Mouse (Mus musculus) embryonic facial prominence, embryonic 10.5 days (tissue): ENCODE data around the gene Gm17545. TPM values are rescaled to one million over a fixed set of nuclear protein-coding genes. Genes with fewer than 3 reads are reported as not detected.
"Not testable (repeated sequence)": the region's sequence is repeated elsewhere in the genome, so short reads cannot be mapped to it uniquely, and the experiment has no call there.

Experiments
- DNase-seq: peaks from one replicate; pipeline ENCODE4 v3.0.0-alpha.2; 2017; ENCODE audit warnings: low spot score
- H3K27ac ChIP-seq: fragments of 300-500 bp; sonication (generic); replicated peaks from 2 replicates; pipeline ENCODE4 v1.5.1; 2016; ENCODE audit warnings: mild to moderate bottlenecking
- H3K27me3 ChIP-seq: fragments of 300-500 bp; sonication (generic); replicated peaks from 2 replicates; pipeline ENCODE4 v1.6.1; 2016; ENCODE audit warnings: low read depth, mild to moderate bottlenecking; ENCODE audit not compliant: poor library complexity, severe bottlenecking
- H3K36me3 ChIP-seq: fragments of 300-500 bp; sonication (generic); replicated peaks from 2 replicates; pipeline ENCODE4 v1.6.1; 2016; ENCODE audit warnings: mild to moderate bottlenecking, moderate library complexity
- H3K4me1 ChIP-seq: fragments of 300-500 bp; sonication (generic); 2 replicates; pipeline ENCODE4 v1.6.1; 2016
- H3K4me3 ChIP-seq: fragments of 300-500 bp; sonication (generic); 2 replicates; pipeline ENCODE4 v1.5.1; 2016; ENCODE audit warnings: mild to moderate bottlenecking, moderate library complexity
- H3K9me3 ChIP-seq: fragments of 300-500 bp; sonication (generic); 2 replicates; pipeline ENCODE4 v1.6.1; 2016; ENCODE audit warnings: mild to moderate bottlenecking
- WGBS: fragments of 180-500 bp; shearing (Covaris S2); methylation state at CpG from one replicate; pipeline ENCODE4 v1.1.7; 2016; 5-methylcytosine and 5-hydroxymethylcytosine counted together
- polyA plus RNA-seq: library from polyadenylated mRNA; unstranded; fragments of >200 nt; fragmentation: Nextera tagmentation; extraction: Ambion mirVana; gene quantifications from 2 replicates; pipeline ENCODE4 v1.2.1, GENCODE M21; 2016

Gene Gm17545
- not detected in 2 replicates for polyA plus RNA-seq

DNA sequence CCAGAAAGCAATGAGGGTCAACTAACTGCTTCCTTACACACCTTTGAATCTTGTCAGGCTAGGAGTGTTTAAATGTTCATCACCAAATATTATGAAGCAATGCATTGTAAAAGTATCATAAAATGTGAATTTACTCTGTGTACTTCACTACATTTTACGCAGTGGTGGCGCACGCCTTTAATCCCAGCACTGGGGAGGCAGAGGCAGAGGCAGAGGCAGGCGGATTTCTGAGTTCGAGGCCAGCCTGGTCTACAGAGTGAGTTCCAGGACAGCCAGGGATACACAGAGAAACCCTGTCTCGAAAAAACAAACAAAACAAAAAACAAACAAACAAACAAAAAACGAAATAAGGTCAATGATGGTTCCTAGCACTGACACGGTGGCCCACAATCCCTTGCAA lies at the start of gene Gm17545:
TSS of gene Gm17545 (plus strand) at position 301 of the 400 bp plus-strand sequence.
- H3K4me3 ChIP-seq, H3K9me3 ChIP-seq, H3K27me3 ChIP-seq, DNase-seq, H3K4me1 ChIP-seq, H3K27ac ChIP-seq: not testable (repeated sequence)
- WGBS: 90% methylated on average over 8 of the region's 8 CpGs
- peaks cover 96% of the 10 kb centered on the region for H3K36me3 ChIP-seq

DNA sequence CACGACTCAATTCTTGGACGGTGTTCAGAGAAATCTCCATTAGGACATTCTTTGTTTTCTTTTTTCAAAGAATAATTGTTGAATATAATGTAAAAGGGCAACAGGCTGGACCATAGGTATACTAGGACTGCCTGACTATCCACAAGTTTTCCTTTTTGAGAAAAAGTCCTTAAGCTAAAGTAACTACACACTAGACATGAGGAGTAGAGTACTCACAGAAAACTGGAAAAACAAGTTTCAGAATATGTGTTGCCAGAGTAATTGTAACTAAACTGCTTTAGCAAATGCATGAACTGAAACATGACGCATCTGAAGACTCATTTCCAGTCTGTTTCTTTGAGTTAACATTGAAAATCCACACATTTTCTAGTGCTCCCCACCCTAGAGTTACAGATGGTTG lies 48.7 kb upstream of the Gm17545 start:
- no peaks in the 10 kb centered on the region for H3K36me3 ChIP-seq
- DNase-seq: no peak
- H3K9me3 ChIP-seq: no peaks in the 10 kb centered on the region
- no peaks in the 10 kb centered on the region for H3K27me3 ChIP-seq
- no peak overlapping the region for H3K4me3 ChIP-seq
- no peak overlapping the region for H3K27ac ChIP-seq
- no peaks in the 10 kb centered on the region for H3K4me1 ChIP-seq
- 78% methylated on average over 3 of the region's 3 CpGs for WGBS

DNA sequence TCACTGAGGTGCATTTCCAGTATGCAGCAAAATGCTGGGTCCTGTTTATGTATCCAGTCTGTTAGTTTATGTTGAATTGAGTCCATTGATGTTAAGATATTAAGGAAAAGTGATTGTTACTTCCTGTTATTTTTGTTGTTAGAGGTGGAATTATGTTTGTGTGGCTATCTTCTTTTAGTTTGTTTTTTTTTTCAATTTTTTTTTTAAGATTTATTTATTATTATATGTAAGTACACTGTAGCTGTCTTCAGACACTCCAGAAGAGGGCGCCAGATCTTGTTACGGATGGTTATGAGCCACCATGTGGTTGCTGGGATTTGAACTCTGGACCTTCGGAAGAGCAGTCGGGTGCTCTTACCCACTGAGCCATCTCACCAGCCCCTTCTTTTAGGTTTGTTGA lies 46.5 kb upstream of the Gm17545 start:
- 83% methylated on average over 4 of the region's 4 CpGs for WGBS
- not testable (repeated sequence) for DNase-seq

GRCm38 (mm10) chr9:22408344-22408743 lies 45.7 kb upstream of the Gm17545 start:
- not testable (repeated sequence) for H3K4me1 ChIP-seq, DNase-seq, H3K27ac ChIP-seq, H3K36me3 ChIP-seq, H3K27me3 ChIP-seq, H3K9me3 ChIP-seq, H3K4me3 ChIP-seq
- 34% methylated on average over 4 of the region's 4 CpGs for WGBS

More for the DNA sequence above, 46.5 kb upstream of the Gm17545 start:
- H3K4me3 ChIP-seq, H3K4me1 ChIP-seq, H3K27me3 ChIP-seq, H3K36me3 ChIP-seq, H3K27ac ChIP-seq, H3K9me3 ChIP-seq: not testable (repeated sequence)

- DNase-seq: no peak
- WGBS: 75% methylated on average over 7 of the region's 7 CpGs
- Histone ChIP-seq H3K9me3 (no peaks in the 10 kb centered on the region), H3K27ac (no peak overlapping the region), H3K4me3 (no peak overlapping the region), H3K4me1 (0 out of 2 replicates have a peak, but pooled peaks cover 3% of the 10 kb centered on the region), H3K36me3 (no peaks in the 10 kb centered on the region), H3K27me3 (peaks cover 17% of the 10 kb centered on the region)
Measured at GRCm38 (mm10) chr9:22409501-22409900, 44.6 kb upstream of the Gm17545 start.

GRCm38 (mm10) chr9:22411002-22411857 lies 42.9 kb upstream of the Gm17545 start, which contains the start of gene 9530077C05Rik:
Gene 9530077C05Rik, plus strand, starts transcription at chr9:22411513.
- WGBS: under 1% methylated on average over 43 of the region's 43 CpGs
- no peaks in the 10 kb centered on the region for H3K36me3 ChIP-seq

GRCm38 (mm10) chr9:22416187-22416586 lies 37.9 kb upstream of the Gm17545 start:
- Histone ChIP-seq H3K36me3 (no peaks in the 10 kb centered on the region), H3K4me1 (0 out of 2 replicates have a peak, but pooled peaks cover 3% of the 10 kb centered on the region), H3K27me3 (peaks cover 24% of the 10 kb centered on the region), H3K27ac (no peak overlapping the region), H3K9me3 (no peaks in the 10 kb centered on the region), H3K4me3 (no peak overlapping the region)
- DNase-seq: no peak
- 84% methylated on average over 3 of the region's 3 CpGs for whole genome bisulfite sequencing

More at GRCm38 (mm10) chr9:22411002-22411857, 42.9 kb upstream of the Gm17545 start, which contains the start of gene 9530077C05Rik:
- DNase-seq: peak; percentile 96
- Histone ChIP-seq H3K4me1 (0 out of 2 replicates have a peak, but pooled peaks cover 3% of the 10 kb centered on the region), H3K27me3 (peaks cover 24% of the 10 kb centered on the region), H3K27ac (peak within 1 kb of the TSS; percentile 78), H3K9me3 (no peaks in the 10 kb centered on the region), H3K4me3 (peak within 1 kb of the TSS; percentile 67)

GRCm38 (mm10) chr9:22417547-22417946 lies 36.5 kb upstream of the Gm17545 start:
- DNase-seq: no peak
- Histone ChIP-seq H3K4me3 (no peak overlapping the region), H3K4me1 (no peaks in the 10 kb centered on the region), H3K36me3 (no peaks in the 10 kb centered on the region), H3K9me3 (no peaks in the 10 kb centered on the region), H3K27me3 (peaks cover 18% of the 10 kb centered on the region), H3K27ac (no peak overlapping the region)
- WGBS: 56% methylated on average over 6 of the region's 6 CpGs

GRCm38 (mm10) chr9:22419877-22420276 lies 34.2 kb upstream of the Gm17545 start:
- Histone ChIP-seq H3K27me3 (peaks cover 3% of the 10 kb centered on the region; the same call in 1 of the 2 replicates), H3K4me3 (no peak overlapping the region), H3K9me3 (no peaks in the 10 kb centered on the region), H3K27ac (no peak overlapping the region), H3K4me1 (peaks cover 2% of the 10 kb centered on the region; the same call in 1 of the 2 replicates), H3K36me3 (no peaks in the 10 kb centered on the region)
- 83% methylated on average over 3 of the region's 3 CpGs for WGBS
- no peak for DNase-seq

DNA sequence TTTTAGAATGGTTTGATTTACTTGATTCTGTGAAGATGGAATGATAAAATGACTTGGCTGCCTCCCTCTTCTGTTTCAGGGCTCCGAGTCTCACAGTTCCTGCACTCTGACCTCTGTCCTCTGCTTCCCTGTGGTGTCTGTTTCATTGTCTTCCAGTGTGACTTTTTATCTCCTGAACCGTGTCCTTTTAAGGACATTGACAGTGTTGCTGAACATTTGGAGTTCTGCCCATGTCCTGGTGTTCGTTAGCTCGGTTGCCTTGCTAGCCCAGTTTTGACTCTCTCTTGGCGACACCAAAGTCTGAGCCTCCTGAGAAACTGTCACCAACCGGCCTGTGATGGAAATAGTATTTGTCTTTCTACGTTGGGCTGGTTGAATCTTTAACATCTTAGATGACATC lies 33.6 kb upstream of the Gm17545 start:
- H3K4me1 ChIP-seq: peaks cover 2% of the 10 kb centered on the region; the same call in 1 of the 2 replicates
- WGBS: 35% methylated on average over 7 of the region's 7 CpGs
- H3K27me3 ChIP-seq: no peaks in the 10 kb centered on the region
- no peak overlapping the region for H3K4me3 ChIP-seq
- H3K9me3 ChIP-seq: no peaks in the 10 kb centered on the region
- DNase-seq: no peak
- H3K27ac ChIP-seq: no peak overlapping the region
- no peaks in the 10 kb centered on the region for H3K36me3 ChIP-seq

- Histone ChIP-seq H3K9me3 (no peaks in the 10 kb centered on the region), H3K4me1 (peaks cover 2% of the 10 kb centered on the region), H3K4me3 (no peak overlapping the region), H3K27ac (no peak overlapping the region), H3K36me3 (no peaks in the 10 kb centered on the region), H3K27me3 (no peaks in the 10 kb centered on the region)
- WGBS: 76% methylated on average over 1 of the region's 1 CpGs
- DNase-seq: no peak
Measured at GRCm38 (mm10) chr9:22422559-22422958, 31.5 kb upstream of the Gm17545 start.

- Histone ChIP-seq H3K4me1 (peaks cover 11% of the 10 kb centered on the region), H3K4me3 (no peak overlapping the region), H3K27me3 (no peaks in the 10 kb centered on the region), H3K27ac (no peak overlapping the region), H3K36me3 (no peaks in the 10 kb centered on the region), H3K9me3 (no peaks in the 10 kb centered on the region)
- WGBS: 70% methylated on average over 1 of the region's 1 CpGs
- DNase-seq: no peak
Measured at GRCm38 (mm10) chr9:22423507-22423906, 30.6 kb upstream of the Gm17545 start.

- no peak for DNase-seq
- WGBS: 81% methylated on average over 10 of the region's 10 CpGs
- H3K9me3 ChIP-seq: no peaks in the 10 kb centered on the region
- no peaks in the 10 kb centered on the region for H3K36me3 ChIP-seq
- no peak overlapping the region for H3K27ac ChIP-seq
- H3K27me3 ChIP-seq: no peaks in the 10 kb centered on the region
- H3K4me3 ChIP-seq: no peak overlapping the region
- peaks cover 17% of the 10 kb centered on the region for H3K4me1 ChIP-seq
Measured at GRCm38 (mm10) chr9:22424196-22424595, 29.9 kb upstream of the Gm17545 start.
